In the genomic region with DNA sequence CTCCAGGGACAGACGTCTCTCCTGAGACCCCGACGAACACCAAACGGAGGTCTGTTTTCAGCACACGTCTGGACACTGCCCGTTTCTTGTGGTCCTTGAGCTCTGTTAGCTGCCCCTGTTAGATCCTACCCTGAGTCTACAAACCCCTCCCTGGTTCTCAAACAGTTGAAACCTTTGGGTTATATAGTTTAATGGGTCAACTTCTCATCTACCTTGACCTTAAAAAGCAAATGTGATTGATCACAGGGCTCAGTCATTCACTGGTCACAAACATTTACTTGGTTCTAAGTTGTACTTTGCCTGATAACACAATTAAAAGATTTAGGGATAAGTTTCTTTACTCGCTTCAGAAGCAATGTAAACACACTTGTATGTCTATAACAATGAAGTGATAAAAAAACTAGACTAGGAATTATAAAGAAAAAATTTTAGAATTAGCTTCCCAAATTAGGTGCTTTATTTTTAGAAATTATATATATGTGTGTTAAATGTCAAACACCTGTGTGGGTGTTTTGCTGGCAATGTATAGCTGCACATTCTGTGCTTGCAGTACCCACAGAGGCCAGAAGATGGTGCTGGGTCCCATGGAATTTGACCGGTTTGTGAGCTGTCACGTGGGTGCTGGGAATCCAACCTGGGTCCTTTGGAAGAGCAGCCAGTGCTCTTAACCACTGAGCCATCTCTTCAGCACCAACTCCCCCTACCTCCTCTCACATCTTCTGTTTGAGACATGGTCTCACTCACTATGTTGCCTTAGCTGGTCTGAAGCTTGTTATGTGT, we compare ENCODE assay signal across 14 mouse cellular contexts. TPM values are rescaled to one million over a fixed set of nuclear protein-coding genes. Genes with fewer than 3 reads are reported as not detected.
DNase-seq lines count a peak whose midpoint lies in the region; ATAC-seq and TF ChIP-seq lines count a peak whose summit lies in the region.
"Had no signal": no experiment of that assay in that cellular context is flagged by ENCODE, and none has a peak within 500 bp of the region (broad histone marks: within the 10 kb centered on the region; RNA-seq: fewer than 3 reads in every experiment).

No protein-coding gene starts in this region.

- CTCF ChIA-PET in Patski (lab: Charles Lee) = interaction anchor here (1.3 kb wide), 1 partner anchor 35 kb away, joined by 3 read pairs; no protein-coding TSS in a partner anchor

- no peak overlapping the region for H3K27ac ChIP-seq in forebrain, postnatal 0 days (ENCODE audit: low read depth, low read length)
- no peak overlapping the region for H3K27ac ChIP-seq in forebrain, embryonic 15.5 days (replicated peaks)
- H3K27ac ChIP-seq in lung, embryonic 14.5 days (ENCODE audit: low read depth) = no peak overlapping the region
- H3K27ac ChIP-seq: embryonic facial prominence, embryonic 13.5 days; limb, embryonic 15.5 days had no signal

- POLR2A ChIA-PET in Patski (lab: Charles Lee) = no interaction called here

- H3K9me3 ChIP-seq in forebrain, postnatal 0 days (ENCODE audit: low read length) = no peaks in the 10 kb centered on the region
- no peaks in the 10 kb centered on the region for H3K9me3 ChIP-seq in forebrain, embryonic 15.5 days
- H3K9me3 ChIP-seq in lung, embryonic 14.5 days (ENCODE audit: low read depth, low read length) = peaks cover 4% of the 10 kb centered on the region; the same call in 1 of the 2 replicates
- H3K9me3 ChIP-seq: embryonic facial prominence, embryonic 13.5 days; limb, embryonic 15.5 days had no signal

- H3K36me3 ChIP-seq in forebrain, postnatal 0 days (ENCODE audit: insufficient read depth) = no peaks in the 10 kb centered on the region
- H3K36me3 ChIP-seq in forebrain, embryonic 15.5 days = no peaks in the 10 kb centered on the region
- H3K36me3 ChIP-seq in lung, embryonic 14.5 days (ENCODE audit: insufficient read depth) = no peaks in the 10 kb centered on the region
- H3K36me3 ChIP-seq: embryonic facial prominence, embryonic 13.5 days; limb, embryonic 15.5 days had no signal

- no peak overlapping the region for H3K4me3 ChIP-seq in forebrain, postnatal 0 days (ENCODE audit: low read depth, low read length)
- H3K4me3 ChIP-seq in forebrain, embryonic 15.5 days = no peak overlapping the region
- no peak overlapping the region for H3K4me3 ChIP-seq in lung, embryonic 14.5 days (ENCODE audit: low read depth, low read length)
- H3K4me3 ChIP-seq: embryonic facial prominence, embryonic 13.5 days; limb, embryonic 15.5 days had no signal

- H3K27me3 ChIP-seq in forebrain, postnatal 0 days (ENCODE audit: insufficient read depth, low read length) = peaks cover under 1% of the 10 kb centered on the region; the same call in 1 of the 2 replicates
- peaks cover 3% of the 10 kb centered on the region; the same call in 1 of the 2 replicates for H3K27me3 ChIP-seq in forebrain, embryonic 15.5 days
- H3K27me3 ChIP-seq in lung, embryonic 14.5 days (ENCODE audit: insufficient read depth, low read length) = no peaks in the 10 kb centered on the region
- no peaks in the 10 kb centered on the region for H3K27me3 ChIP-seq in Patski
- H3K27me3 ChIP-seq: embryonic facial prominence, embryonic 13.5 days; limb, embryonic 15.5 days had no signal

- H3K9ac ChIP-seq in forebrain, postnatal 0 days = no peak overlapping the region
- H3K9ac ChIP-seq in forebrain, embryonic 15.5 days (replicated peaks) = no peak overlapping the region
- H3K9ac ChIP-seq in lung, embryonic 14.5 days = no peak overlapping the region
- H3K9ac ChIP-seq: embryonic facial prominence, embryonic 13.5 days; limb, embryonic 15.5 days had no signal

- in situ Hi-C loops in Patski (cut with MboI; ENCODE audit: low pct_unique_long_range_greater_than_20kb) = no loop called here

- H3K4me1 ChIP-seq in forebrain, postnatal 0 days (ENCODE audit: insufficient read depth) = no peaks in the 10 kb centered on the region
- H3K4me1 ChIP-seq in forebrain, embryonic 15.5 days = no peaks in the 10 kb centered on the region
- H3K4me1 ChIP-seq in lung, embryonic 14.5 days (ENCODE audit: insufficient read depth) = no peaks in the 10 kb centered on the region

- no peak for DNase-seq in forebrain, postnatal 0 days
- no peak for DNase-seq in lung, embryonic 14.5 days
- DNase-seq in lung, postnatal 4 days = no peak
- no peak for DNase-seq in Patski (ENCODE audit: low read depth, low spot score)
- peak; percentile 34 to 45 for DNase-seq in natural killer cell, adult 2 months (ENCODE audit: low spot score in 2 of 2)
- DNase-seq in right cerebral cortex, postnatal 25 days = no peak
- no peak for DNase-seq in embryo, embryonic 10.5 days (ENCODE audit: low spot score)
- DNase-seq: adrenal gland, postnatal 10 days; cerebellum, adult 9-11 months; midbrain, embryonic 14.5 days; spleen, adult 18-20 months had no signal

- no peak for ATAC-seq in forebrain, postnatal 0 days
- ATAC-seq in forebrain, embryonic 15.5 days (replicated peaks) = no peak
- ATAC-seq in lung, embryonic 14.5 days (ENCODE audit: insufficient read depth) = no peak
- no peak for ATAC-seq in Patski

- 88% methylated on average over 9 of the region's 9 CpGs for WGBS in forebrain, postnatal 0 days
- 86% methylated on average over 9 of the region's 9 CpGs for WGBS in forebrain, embryonic 15.5 days
- WGBS in lung, embryonic 14.5 days = 63% methylated on average over 9 of the region's 9 CpGs

- TF ChIP-seq CTCF in forebrain, postnatal 0 days (IDR thresholded peaks at IDR 0.05; ENCODE audit: low read depth) = peak; percentile 54
- peak; percentile 60 for TF ChIP-seq CTCF in lung, embryonic 14.5 days (IDR thresholded peaks at IDR 0.05; ENCODE audit: low read depth)
- TF ChIP-seq CTCF in Patski (IDR thresholded peaks at IDR 0.05) = peak; percentile 70

- no peak overlapping the region for H3K4me2 ChIP-seq in forebrain, postnatal 0 days (ENCODE audit: low read depth)
- H3K4me2 ChIP-seq in forebrain, embryonic 15.5 days (replicated peaks) = no peak overlapping the region
- no peak overlapping the region for H3K4me2 ChIP-seq in lung, embryonic 14.5 days
- H3K4me2 ChIP-seq: embryonic facial prominence, embryonic 13.5 days; limb, embryonic 15.5 days had no signal

RNA-seq across cellular contexts. Expression of a gene that starts 13.4 kb away (rescaled TPM):
- total RNA-seq in forebrain, postnatal 0 days (2014; rRNA removed) = 17.8 and 22.6 TPM in 2 replicates
- polyA plus RNA-seq in forebrain, postnatal 0 days (2015; fragmentation: Nextera tagmentation; extraction: Ambion mirVana) = 4.9 and 8.8 TPM in 2 replicates
- 11.4 and 13.3 TPM in 2 replicates for polyA plus RNA-seq in forebrain, embryonic 15.5 days (2015; fragmentation: Nextera tagmentation; extraction: Ambion mirVana)
- 26.6 and 27.9 TPM in 2 replicates for polyA plus RNA-seq in lung, embryonic 14.5 days (2014; fragmentation: Nextera tagmentation; extraction: Ambion mirVana)
- 26.8 TPM for polyA plus RNA-seq in Patski (2021)

RNA-seq across cellular contexts. Expression of a gene that starts 22.0 kb away (rescaled TPM):
- 2.0 and 2.6 TPM in 2 replicates for total RNA-seq in forebrain, postnatal 0 days (2014; rRNA removed)
- polyA plus RNA-seq in forebrain, postnatal 0 days (2015; fragmentation: Nextera tagmentation; extraction: Ambion mirVana) = 1.1 and 1.6 TPM in 2 replicates
- polyA plus RNA-seq in forebrain, embryonic 15.5 days (2015; fragmentation: Nextera tagmentation; extraction: Ambion mirVana) = 0.71 and 1.0 TPM in 2 replicates
- polyA plus RNA-seq in lung, embryonic 14.5 days (2014; fragmentation: Nextera tagmentation; extraction: Ambion mirVana) = 5.4 and 5.8 TPM in 2 replicates
- polyA plus RNA-seq in Patski (2021) = 14.4 TPM

Comparison
In these comparisons a context has a peak if more than half of its experiments do, and no peak if none do; other contexts are left out.
1. DNase-seq: peak in natural killer cell, adult 2 months (2 of 2); none in forebrain, postnatal 0 days (single experiment), lung, embryonic 14.5 days (single experiment), lung, postnatal 4 days (0 of 2), Patski (single experiment), right cerebral cortex, postnatal 25 days (single experiment) and embryo, embryonic 10.5 days (single experiment).
2. Peak in every context shown above with its lines, with median percentiles within 50 percentile points of each other: CTCF ChIP-seq.